Mouse (Mus musculus) 3T3-L1 (cell line): ENCODE results near the gene Caap1.

Experiments used
- DNase-seq: peaks from one replicate; pipeline ENCODE4 v3.0.0-alpha.2; 2015; ENCODE audit warnings: low read depth, low spot score

The Caap1 gene

DNA sequence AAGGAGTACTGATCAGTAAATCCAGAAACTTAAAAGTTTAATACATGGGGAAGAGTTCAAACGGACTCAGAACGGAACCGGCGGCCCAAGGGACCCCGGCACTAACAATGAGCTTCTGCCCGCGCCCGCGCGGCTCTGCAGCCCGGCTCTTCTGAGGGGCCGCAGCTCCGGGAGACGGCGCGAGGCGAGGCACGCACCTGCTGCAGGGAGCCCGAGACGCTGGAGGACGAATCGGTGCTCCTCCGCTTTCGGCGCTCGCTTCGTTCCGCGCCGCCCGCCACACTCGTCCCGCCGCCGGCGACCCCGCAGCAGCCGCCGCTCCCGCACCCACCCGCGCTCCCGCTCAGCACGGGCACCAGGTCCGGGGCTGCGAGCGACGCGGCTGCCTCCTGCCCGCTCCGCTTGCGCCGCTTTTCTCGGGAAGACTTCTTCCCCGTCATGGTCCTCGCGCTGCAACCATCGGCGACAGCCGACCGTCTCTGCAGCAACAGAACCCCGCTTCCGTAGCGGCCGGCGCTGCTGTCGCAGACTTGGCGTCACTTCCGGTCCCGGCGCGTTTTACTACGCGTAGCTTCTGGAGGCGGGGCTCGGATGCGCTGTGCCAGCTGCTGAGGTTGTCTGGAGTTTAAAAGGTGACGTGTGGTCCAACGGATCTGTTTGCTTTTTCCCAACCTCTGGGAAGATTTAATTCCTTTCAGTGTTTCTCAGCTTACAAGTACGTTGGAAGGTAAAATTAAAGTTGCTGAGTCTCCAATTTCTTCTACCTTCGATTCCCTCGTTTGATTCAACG is at the start of gene Caap1, which contains the start of gene Gm10306:
Gene Caap1 (minus strand): TSS at position 532 of the 790 bp plus-strand sequence.
Gene Gm10306 (plus strand): TSS at position 282 of the 790 bp plus-strand sequence.
- DNase-seq, result peak; percentile 93

DNA sequence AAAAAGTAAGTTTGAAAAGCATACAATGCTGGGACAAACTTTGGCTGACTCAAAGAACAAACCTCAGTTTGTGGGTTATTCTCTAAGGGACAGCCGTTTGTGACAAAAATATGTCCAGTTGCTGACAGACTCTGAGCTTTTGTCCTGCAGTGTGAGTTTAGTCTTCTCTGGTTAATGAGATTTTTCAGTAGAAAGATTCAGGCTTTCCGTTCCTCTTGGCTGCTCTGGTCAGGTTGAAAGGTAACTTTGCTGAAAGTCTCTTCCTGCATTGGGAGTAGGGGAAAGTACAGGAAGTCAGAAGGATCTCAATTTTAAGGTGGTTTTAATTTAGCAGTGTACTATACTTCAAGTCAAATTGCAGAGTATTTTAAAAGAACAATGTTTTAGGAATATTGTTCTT is 49.0 kb upstream of the Caap1 start:
- no peak for DNase-seq

DNA sequence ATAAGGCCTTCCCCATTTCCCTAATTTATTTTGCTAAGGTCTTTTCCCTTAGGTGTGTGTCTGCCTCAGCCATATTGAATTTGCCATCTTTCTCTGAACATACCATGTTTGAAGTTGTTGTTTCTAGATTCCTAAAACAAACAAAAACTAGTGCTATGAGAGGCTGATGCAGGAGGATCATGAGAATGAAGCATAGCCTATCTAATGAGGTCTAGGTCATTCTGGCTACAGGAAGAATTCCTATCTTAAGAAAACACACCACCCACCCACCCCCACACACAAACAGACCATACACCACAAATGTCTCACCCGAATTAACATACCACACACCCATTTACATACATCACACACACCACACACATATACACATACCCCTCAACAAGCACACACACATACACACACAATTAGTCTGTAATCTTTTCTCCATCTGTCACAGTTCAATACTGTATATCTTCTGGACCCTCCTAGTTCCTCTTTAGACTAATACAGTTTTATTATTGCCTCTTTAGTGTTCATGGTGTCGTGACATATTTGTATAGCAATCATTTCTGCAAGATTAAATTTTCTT is 47.9 kb upstream of the Caap1 start:
- DNase-seq, result no peak

DNA sequence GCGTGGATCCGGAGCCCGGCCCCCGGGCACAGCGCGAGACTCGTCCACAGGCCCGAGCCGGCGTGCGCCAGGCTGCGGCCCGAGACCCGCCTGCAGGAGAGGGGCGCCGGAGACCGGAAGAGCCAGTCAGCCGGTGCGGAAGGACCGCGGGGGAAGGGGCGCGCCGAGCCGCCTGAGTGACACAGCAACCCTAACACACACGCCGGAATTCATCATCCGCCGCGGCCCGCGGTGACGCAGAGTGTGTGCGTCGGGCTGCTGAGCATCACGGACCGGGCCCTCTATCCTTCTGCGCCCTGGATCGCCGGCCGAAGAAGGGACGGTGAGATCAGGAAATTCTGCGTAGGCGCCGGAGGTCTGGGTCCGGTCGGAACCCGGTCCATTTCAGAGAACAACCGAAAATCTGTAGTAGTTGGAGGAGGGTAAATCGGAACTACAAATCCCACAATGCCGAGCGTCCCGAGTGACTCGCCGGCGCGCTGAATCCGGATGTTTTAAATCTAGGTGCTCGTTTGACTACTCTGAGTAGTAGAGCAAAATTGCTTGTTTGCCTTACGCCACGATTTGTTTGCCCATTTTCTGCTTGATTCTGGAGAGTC is 46.5 kb upstream of the Caap1 start, which contains the start of gene Plaa:
Gene Plaa (minus strand): TSS at position 214 of the 599 bp plus-strand sequence.
- DNase-seq, result peak; percentile 87

DNA sequence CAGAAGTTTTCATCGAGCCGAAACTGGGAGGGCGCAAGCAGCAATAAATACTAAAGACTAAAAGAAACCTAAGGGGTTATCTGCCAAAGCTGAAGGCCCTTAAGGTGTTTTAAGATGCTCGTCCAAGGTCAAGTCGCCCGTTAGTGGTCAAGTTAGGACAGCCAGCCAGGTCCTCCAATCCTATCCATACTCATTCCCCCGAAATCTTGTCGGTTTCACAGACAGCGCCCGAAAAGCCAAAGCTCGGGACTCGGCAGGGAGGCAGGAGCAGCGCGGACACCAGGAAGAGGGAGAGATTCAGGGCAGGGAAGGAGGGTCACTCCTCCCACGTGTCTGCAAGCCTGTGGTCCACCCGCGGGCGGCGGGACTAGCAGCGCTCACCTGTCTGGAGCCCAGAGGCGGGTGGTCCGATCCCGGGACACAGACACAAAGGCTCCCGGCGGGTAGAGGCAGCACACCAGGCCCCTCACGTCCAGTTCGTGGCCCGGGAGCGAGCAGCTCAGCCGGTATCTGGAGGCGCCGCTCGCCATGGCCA is 46.0 kb upstream of the Caap1 start:
- DNase-seq, result peak; percentile 58

DNA sequence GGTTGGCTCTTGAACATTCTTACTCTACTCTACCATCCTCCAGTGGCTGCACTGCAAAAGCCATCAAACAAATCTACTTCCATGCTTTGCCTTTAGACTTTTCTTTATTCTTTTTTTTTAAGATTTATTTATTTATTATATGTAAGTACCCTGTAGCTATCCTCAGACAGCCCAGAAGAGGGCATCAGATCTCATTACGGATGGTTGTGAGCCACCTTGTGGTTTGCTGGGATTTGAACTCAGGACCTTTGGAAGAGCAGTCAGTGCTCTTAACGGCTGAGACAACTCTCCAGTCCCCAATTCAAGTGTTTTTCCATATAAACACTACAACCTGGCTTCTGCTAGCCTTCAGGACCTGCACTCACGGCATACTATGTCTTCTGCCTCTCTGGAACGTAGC is 44.8 kb upstream of the Caap1 start:
- DNase-seq, result peak; percentile 63

DNA sequence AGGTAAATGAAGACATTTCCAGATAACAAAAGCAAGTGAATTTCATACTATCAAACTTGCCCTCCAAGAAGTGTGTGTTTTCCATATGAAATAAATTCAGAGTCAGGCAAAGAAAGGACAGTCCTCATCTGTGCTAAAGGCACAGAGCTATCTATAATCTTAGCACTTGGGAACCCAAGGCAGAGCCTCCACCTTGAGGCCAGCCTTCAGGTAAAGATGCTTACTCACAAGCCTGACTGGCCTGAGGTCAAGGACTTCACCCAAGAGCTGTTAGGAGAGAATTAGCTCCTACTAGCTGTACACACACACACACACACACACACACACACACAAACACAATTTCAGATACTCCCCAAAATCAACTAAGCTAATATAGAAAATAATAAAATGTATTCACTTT is 36.1 kb upstream of the Caap1 start:
- DNase-seq, result no peak

DNA sequence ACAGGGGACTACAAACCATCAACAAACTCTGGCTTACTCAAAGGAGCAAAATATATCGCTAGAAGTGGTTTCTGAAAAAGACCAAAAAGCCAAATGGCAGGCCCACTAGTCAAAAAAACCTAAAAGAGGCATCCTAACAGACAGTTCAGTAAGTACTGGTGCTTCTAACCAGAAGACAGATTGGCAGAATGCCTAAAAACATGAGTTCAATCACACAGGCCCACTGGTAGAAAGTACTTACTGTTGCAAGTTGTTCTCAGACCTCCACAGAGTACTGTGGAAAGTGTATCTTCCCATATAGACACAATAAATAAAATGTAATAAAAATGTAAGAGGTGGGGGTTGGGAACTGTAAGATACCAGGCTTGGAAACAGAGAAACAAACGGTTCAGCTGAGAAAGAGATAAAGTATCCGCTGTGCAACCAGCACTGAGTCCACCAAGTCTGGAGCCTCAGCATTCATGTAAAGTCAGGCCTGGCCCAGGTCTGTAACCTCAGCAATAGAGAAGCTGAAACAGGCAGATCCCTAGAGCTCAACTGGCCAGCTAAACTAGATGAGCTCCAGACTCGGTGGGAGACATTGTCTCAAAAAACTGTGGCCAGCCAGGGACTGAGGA is 35.3 kb upstream of the Caap1 start:
- no peak for DNase-seq

DNA sequence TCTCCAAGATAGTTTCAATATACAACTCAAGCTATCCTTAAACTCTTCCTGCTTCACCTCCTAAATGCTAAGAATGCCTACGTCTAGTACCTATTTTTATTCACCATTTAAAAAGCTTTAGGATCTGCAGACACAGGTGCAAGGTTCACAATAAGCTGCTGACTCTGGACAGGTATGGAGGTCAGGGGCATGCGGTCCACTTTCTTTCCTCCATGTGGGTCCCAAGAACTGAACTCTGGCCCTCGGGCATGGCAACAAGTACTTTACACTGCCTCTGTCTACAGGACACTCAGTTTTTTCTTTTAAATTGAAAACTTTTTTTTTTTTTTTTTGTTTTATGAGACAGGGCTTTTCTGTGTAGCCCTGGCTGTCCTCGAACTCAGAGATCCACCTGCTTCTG is 16.1 kb upstream of the Caap1 start:
- DNase-seq, result no peak

DNA sequence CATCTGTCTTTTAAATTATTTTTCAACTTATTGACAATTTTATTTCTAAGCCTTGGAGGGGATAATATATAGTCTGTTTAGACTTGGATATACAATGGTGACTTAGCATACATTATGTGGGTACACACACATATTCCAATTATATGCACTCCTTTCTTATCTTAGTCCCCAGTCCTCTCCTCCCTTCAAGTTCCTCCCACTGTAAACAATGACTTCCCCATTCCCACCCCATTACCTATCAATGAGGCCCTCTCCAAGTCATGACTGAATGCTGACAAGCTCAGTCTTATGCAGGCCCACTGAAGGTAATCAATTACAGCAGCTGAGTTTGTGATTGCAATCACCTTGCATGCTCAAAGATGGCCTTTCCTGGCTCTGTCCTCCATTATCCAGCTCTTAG is 7.7 kb upstream of the Caap1 start:
- no peak for DNase-seq

DNA sequence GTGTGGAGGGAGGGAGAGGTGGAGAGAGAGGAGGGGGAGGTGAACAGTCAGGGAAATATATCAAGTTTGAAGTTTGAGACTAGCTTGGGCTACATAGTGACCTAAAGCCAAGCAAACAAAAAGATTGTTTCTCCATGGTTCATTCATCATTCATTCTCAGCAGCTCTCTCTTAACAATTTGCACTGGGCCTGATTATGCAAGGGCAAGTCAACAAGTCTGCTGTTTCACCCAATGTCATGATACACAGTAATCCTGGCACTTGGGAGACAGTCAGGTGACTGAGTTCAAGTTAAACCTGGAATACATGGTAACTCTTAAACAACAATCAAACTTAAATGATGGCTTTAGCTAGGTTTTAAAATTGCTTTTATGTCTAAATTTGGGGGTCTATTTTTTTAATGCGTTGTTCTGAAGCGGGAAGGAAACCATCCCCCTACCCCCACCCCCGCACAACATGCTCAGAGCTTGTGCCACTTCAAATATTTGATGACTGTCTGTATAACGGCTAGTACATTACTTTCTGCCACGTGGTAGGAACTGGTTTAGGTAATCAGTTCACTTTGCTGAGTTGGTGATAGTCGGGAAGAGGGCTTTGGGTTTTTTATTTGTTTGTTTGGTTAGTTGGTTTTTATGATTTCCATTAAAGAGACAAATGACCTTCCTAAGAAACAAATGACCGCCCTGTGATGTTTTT is 5.5 kb upstream of the Caap1 start:
- no peak for DNase-seq

DNA sequence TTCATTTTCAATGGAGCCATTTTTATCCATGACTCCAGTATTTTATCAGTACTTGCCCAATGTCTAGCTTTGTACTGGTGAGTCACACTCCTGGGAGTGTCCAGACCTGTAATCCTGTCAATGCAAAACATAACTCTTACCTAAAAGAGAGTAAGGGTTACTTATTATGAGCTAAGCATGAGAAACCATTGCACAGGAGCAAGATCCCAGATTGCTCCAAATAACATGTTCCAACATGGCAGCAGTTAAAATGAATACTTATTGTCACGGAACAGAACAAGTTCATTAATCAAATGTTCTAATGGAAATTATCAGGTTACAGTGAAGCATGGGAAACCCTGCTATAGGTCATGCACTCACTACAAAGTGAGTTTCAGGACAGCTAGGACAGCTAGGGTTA is 3.7 kb upstream of the Caap1 start:
- DNase-seq, result no peak

DNA sequence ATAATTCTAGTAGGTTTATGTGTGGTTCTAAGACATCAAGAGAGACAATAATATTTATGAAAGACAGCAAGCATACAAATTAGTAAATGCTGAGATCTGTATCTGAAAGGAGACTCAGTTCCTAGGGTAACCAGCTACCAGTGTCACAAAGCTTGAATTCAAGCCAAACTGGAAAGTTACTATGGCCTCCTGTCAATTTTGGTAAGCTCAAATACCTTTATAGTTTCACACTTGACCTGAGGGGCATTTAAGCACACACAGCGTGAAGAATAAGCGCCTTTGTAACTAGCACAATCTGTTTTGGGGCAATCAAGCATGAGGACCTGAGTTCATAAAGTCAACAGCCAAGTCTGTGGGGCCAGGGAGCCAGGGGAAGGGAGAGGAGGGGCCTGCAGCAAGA is 2.7 kb upstream of the Caap1 start:
- no peak for DNase-seq

DNA sequence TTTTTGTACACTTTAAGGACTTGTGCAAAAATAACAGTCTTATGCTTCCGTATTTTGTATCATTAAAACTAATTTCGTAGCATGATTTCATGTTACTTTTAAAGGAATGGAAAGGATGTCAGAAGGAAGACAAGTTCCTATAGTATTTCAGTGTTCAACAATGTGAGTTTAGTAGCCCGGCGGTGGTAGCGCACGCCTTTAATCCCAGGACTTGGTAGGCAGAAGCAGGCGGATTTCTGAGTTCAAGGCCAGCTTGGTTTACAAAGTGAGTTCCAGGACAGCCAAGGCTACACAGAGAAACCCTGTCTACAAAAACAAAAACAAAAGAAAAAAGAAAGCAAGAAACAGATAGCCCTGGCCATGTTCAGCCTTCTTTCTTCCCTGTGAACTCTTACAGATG is 549 bp upstream of the Caap1 start:
- no peak for DNase-seq

DNA sequence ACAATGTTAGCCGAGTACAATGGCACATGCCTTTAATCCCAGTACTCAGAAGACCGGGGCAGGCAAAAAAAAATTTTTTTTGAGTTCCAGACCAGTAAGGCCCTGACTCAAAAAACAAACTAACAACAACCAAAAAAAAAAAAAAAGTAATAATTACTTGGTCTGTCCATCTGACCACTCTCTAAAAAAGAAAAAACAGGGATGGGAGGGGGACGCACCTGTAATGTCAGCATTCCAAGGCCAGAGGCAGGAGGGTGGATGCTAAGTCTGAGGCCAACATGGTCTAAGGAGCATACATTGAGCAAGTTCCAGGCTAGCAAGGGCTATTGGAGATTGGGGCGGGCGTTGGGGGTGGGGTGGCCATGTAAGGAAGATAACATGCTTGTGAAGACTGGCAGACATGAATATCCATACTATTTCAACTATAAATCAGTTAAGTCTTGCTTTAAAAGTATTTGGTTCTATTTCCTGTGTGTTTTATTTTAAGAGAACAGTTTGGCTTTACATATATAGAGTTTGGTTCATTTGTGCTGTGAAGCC is 1.6 kb downstream of the Caap1 start:
- DNase-seq, result no peak

DNA sequence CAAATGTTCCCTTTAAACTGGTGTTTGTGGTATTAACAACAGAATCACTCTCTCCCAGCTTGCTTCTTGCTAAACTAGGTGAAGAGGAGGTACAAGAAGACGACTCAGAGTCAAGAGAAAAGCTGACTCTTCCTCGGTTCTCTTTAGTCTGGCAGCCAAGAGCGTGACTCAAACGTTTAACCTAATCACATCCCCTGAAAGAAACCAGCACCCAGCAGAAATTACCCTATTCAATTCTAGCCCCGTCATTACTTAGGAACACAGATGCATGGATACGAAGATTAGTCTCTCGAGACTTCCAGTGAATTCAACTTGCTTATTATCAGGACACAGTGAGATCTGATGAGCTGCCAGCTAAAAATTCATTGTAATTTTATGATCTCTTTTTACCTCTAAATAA is 12.3 kb downstream of the Caap1 start:
- no peak for DNase-seq

DNA sequence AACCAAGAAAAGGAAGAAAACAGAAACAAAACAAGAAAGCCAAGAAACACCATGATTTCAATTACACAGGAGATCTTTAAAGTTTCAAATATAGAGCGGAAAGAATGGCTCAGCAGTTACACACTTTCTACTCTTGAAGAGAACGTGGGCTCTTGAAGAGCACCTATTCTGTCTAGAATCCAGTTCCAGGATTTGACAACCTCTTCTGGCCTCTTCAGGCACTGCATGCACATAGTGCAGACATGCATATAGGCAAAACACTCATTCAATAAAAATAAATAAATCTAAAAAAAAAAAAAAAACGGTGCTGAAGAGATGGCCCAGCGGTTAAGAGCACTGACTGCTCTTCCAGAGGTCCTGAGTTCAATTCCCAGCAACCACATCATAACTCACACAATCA is 13.6 kb downstream of the Caap1 start:
- peak; percentile 15 for DNase-seq

DNA sequence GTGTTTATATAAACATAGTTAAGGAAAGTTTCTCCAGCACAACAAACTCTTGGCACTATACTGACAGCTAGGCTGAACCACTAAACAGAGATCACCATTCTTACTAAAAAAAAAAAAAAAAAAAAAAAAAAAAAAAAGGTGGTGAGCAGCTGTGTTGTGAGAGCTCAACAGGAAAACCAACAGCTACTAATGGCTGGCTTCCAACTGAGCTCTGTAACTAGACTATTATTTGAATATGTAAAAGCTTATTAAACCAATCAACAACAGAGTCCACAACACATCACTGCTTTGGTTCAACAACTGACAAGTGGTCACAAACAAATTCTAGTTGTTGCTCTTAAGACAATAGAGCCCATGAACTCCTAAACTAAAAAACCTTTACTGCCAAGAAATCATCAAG is 23.4 kb downstream of the Caap1 start:
- DNase-seq, result no peak

DNA sequence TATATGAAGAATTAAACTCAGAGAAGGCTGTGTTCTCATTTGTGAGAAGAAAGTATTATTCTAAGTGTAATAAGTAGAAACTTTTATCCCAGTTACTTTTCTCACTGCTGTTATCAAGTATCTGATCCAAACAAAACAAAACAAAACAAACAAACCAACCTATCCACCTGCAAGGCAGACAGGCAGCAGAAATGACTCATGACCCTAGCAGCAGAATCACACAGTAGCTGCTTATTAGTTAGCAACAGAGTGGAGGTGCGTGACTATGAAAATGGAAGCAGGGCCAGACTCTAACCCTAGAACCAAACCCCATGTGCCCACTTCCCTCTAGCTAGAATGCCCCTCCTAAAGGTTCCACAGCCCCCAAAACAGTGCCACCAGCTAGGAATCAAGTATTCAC is 27.1 kb downstream of the Caap1 start:
- no peak for DNase-seq

DNA sequence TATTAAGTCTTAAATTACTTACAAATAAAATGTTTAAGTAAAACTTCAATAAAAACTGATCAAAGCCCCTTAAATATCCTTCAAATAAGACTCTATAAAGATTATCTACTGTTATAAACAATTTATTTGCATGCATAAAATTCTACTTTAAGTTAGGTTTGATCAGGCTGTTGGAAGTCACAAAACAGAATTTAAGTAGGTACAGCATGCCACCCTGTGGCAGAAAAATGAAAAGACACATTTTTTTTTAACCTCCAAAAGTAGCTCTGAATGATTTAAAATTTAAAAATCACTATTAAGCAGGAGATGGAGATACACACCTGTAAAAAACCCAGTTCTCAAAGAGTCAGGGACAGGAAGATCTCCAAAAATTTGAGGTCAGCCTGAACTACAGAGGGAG is 33.3 kb downstream of the Caap1 start:
- peak; percentile 57 for DNase-seq

DNA sequence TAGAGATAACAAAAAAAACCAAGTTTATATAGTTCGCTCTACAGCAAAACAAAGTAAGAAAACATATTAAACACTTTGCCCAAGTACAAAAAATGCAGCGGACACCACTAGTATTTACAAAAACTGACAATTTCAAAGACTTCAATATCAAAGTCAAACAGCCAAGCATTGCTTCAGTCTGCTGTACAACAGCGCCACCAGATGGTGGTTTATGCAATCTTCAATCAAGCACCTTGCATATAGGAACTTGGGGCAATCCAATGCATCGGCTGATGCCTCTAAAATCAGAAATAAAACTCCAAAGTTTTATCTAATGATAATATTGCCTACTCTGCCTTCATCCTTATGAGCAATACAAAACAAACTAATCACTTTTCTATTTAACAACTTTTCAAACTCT is 39.0 kb downstream of the Caap1 start:
- DNase-seq, result peak; percentile 69
